12 mouse cellular contexts compared by ENCODE assay signal in the genomic region with DNA sequence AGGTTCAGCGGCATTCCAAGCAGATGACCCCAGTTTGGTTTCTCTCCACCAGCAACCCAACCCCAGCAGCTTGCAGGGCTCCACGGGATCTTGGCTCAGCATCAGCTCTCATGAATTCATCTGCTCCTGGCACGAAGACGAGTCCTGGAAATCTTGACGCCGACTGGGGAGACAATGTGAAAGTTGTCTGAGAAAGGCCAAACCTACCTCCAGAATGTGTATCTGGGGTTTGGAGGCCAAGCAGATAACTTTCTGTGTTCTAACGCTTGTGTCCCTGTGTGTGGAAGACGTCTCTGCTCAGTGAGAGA. TPM values are rescaled to one million over a fixed set of nuclear protein-coding genes. Genes with fewer than 3 reads are reported as not detected.
A peak's percentile ranks its signal among the peaks of the same experiment; 100 is the strongest.
DNase-seq lines count a peak whose midpoint lies in the region; ATAC-seq lines count a peak whose summit lies in the region.
"Had no signal": no experiment of that assay in that cellular context is flagged by ENCODE, and none has a peak within 500 bp of the region (broad histone marks: within the 10 kb centered on the region; RNA-seq: fewer than 3 reads in every experiment).

No protein-coding gene starts in this region.

- no peak overlapping the region; the same call in 1 of the 2 replicates for H3K4me2 ChIP-seq in lung, embryonic 15.5 days

- no peak overlapping the region for H3K9ac ChIP-seq in lung, embryonic 15.5 days

- no peak overlapping the region for H3K4me3 ChIP-seq in lung, embryonic 15.5 days
- H3K4me3 ChIP-seq: megakaryocyte, embryonic 14.5 days had no signal

- no peaks in the 10 kb centered on the region for H3K27me3 ChIP-seq in lung, embryonic 15.5 days
- H3K27me3 ChIP-seq: megakaryocyte, embryonic 14.5 days; Patski had no signal

- no peaks in the 10 kb centered on the region for H3K9me3 ChIP-seq in lung, embryonic 15.5 days

- peak; percentile 84 for DNase-seq in cerebellum, adult 11 months
- DNase-seq in lung, postnatal 25 days (ENCODE audit: low spot score) = no peak
- peak; percentile 85 to 87 for DNase-seq in cerebellum, postnatal 36 days
- peak; percentile 48 to 66 for DNase-seq in kidney, postnatal 4 days
- no peak for DNase-seq in layer of hippocampus, adult 8-10 months (ENCODE audit: low spot score in 2 of 2)
- no peak for DNase-seq in left cerebral cortex, postnatal 36 days (ENCODE audit: low spot score in 2 of 2)

- peak overlapping the region; percentile 76; the same call in 1 of the 2 replicates for H3K27ac ChIP-seq in lung, embryonic 15.5 days

- ATAC-seq in cerebellum, adult (ENCODE audit: insufficient number of reproducible peaks, low FRiP score, low TSS enrichment) = no peak
- peak; percentile 27; the same call in 1 of the 2 replicates for ATAC-seq in lung, embryonic 15.5 days (ENCODE audit: borderline replicate concordance, extremely low read depth, low FRiP score, low TSS enrichment)

- no peaks in the 10 kb centered on the region for H3K36me3 ChIP-seq in lung, embryonic 15.5 days

- WGBS in lung, embryonic 15.5 days = 35% methylated on average over 8 of the region's 8 CpGs

- peaks cover 18% of the 10 kb centered on the region for H3K4me1 ChIP-seq in lung, embryonic 15.5 days
- H3K4me1 ChIP-seq: megakaryocyte, embryonic 14.5 days had no signal

- intact Hi-C loops in left cerebral cortex, postnatal 36 days (cut with DNase I) = no loop called here

RNA-seq across cellular contexts. Expression of a gene that starts 58.3 kb away (rescaled TPM):
- polyA plus RNA-seq in lung, embryonic 15.5 days (2015; fragmentation: Nextera tagmentation; extraction: Ambion mirVana) = not detected in 2 replicates
- not detected for total RNA-seq in layer of hippocampus, adult 8-10 months (2022)
- total RNA-seq in left cerebral cortex, postnatal 36 days (2021) = not detected
- total RNA-seq: heart, postnatal 14 days; left cerebral cortex, adult 18-20 months had no signal
- polyA plus RNA-seq: Patski had no signal

Comparison
In these comparisons a context has a peak if more than half of its experiments do, and no peak if none do; other contexts are left out.
1. DNase-seq: peak in cerebellum, adult 11 months (single experiment), cerebellum, postnatal 36 days (2 of 2) and kidney, postnatal 4 days (2 of 2); none in lung, postnatal 25 days (single experiment), layer of hippocampus, adult 8-10 months (0 of 2) and left cerebral cortex, postnatal 36 days (0 of 2).